Mouse (Mus musculus): ENCODE measurements around the gene St3gal2.
"Not testable (repeated sequence)": the region's sequence is repeated elsewhere in the genome, so short reads cannot be mapped to it uniquely, and the experiment has no call there.

DNA sequence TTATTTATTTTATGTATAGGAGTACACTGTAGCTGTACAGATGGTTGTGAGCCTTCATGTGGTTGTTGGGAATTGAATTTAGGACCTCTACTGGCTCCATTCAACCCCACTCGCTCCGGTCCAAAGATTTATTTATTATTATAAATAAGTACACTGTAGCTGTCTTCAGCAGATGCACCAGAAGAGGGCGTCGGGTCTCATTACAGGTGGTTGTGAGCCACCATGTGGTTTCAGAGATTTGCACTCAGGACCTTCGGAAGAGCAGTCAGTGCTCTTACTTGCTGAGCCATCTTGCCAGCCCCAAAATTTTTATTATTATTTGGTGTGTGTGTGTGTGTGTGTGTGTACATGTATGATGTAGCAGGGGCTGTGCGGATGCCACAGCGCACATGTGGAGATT is 38.8 kb downstream of the St3gal2 start:
- peak; percentile 26 for TF ChIP-seq CTCF (IDR thresholded peaks at IDR 0.05; ENCODE audit: low read depth)
- not testable (repeated sequence) for TF ChIP-seq EP300 (IDR thresholded peaks at IDR 0.05; ENCODE audit: low read depth)
